Mouse (Mus musculus): ENCODE data around the gene Wbp1.
A peak's percentile ranks its signal among the peaks of the same experiment; 100 is the strongest.

Wbp1 gene

DNA sequence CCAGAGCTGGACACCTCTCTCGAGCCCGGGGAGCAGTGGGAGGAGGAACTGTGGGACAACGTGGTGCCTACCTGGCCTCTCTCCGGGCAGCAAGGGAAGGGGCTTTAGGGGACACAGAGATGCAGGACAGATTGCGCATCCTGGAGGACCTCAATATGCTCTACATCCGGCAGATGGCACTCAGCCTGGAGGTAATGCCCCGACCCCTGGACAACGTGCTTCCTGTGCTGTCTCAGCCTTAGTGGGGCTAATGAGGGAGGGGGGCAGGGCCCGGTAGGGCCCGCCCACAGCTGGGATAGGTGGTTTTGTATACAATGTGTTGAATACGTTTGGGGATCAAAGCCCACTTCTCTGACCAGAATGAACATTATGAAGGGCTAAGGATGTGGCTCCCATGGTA is 16.7 kb upstream of the Wbp1 start:
- DNase-seq: peak; percentile 59

GRCm38 (mm10) chr6:83137576-83137950 is 16.2 kb upstream of the Wbp1 start:
- DNase-seq: peak; percentile 94

- DNase-seq: peak; percentile 82
These were observed 15.7 kb upstream of the Wbp1 start for GRCm38 (mm10) chr6:83136881-83137575.

DNA sequence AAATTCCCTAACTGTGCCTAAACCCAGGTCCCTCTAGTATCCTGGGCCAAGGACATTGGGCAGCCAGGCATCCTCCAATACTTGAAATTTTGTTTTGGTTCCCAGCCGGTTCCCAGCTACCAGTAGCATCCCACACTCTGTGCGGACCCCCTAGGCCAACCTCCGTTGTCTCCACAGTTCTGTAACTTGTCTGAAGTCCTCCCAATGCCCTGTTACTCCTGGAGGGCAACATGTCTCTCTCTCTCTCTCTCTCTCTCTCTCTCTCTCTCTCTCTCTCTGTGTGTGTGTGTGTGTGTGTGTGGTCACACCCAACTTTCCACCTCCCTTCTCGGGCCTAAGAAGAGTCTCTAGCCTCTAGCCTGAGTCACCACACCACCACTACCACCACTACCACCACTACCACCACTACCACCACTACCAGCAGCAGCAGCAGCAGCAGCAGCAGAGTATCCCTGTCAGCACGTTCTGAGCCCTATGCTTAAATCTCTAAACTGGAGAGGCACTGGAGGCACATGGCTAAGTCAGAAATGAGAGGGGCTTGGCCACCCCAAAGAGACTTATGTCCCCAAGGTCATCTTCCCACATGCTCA is 15.0 kb upstream of the Wbp1 start:
- no peak for DNase-seq

DNA sequence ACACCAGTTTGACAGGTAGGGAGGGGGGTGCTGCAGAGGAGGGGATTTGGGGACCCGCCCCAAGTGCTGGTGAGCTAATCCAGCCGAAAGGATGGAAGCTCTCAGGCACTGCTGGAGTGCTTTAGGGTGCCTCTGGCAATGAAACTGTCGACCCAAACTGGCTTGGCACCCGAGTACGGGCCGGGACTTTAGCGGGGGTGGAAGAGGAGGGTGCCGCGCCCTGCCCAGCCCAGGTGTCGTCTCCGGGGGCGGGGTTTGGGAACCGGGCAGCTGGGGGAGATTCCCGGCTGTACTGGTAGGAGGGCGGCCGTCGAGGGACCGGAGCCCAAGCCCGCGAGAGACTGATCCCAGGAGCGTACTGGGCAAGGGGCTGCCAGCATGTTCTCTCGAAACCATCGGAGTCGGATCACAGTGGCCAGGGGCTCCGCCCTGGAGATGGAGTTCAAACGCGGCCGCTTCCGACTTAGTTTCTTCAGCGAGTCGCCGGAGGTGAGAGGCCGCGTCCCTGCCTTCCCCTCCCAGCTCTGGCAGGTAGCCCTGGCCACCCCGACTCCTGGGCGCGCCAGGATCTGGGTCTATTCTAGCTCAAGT is 14.3 kb upstream of the Wbp1 start:
- peak; percentile 76 for DNase-seq

GRCm38 (mm10) chr6:83134951-83135513 is 13.7 kb upstream of the Wbp1 start, which contains the start of gene Rtkn:
Gene Rtkn, plus strand, starts transcription at chr6:83135463.
- no peak for DNase-seq

DNA sequence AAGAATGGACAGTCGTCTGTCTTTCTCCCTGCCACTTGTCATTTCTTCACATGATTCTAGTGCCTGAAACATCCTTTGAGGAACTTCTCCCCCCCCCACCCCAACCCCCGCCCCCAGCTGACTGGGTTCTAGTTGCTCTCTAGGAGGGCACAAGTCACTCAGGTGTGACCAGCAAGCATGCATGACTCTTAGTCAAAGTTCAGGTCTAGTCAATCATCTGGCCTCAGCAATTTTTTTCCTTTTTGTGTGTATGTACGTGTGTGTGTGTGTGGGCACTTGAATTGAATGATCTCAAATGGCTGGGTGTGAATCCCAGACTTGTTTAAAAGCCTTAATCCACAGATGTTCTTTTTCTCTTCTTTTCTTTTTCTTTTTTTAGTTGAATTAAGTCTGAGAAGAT is 12.9 kb upstream of the Wbp1 start:
- DNase-seq: no peak

DNA sequence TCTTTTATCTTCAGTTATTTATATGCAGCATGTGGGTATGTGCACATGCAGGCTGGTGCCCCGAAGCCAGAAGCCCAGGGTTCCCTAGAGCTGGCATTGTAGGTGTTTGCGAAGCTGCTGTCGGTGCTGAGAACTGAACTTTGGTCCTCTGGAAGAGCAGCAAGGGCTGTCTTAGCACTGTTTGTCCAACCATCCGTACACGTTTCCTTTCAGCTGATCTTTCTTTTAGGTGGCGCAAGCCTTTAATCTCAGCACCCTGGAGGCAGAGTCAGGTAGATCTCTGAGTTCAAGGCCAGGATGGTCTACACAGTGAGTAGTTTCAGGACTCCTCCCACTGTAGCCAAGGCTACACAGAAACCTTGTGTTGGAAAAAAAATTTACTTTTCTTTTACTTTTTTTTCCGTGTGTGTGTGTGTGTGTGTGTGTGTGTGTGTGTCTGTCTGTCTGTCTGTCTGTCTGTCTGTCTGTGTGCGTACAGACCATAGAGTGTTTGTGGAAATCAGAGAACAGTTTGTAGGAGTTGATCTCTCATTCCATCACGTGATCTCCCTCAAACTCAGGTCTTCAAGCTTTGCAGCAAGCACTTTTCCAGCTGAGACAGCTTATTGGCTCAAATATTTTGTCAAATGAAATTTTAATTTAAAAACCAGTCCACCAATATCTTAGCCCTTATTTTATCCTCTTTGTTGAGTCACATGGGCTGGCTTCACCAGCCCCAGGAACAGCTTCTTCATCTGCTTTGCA is 11.0 kb upstream of the Wbp1 start:
- DNase-seq: no peak

- peak; percentile 82 for DNase-seq
These were observed 10.2 kb upstream of the Wbp1 start for GRCm38 (mm10) chr6:83131469-83132034.

GRCm38 (mm10) chr6:83127419-83127818 is 6.1 kb upstream of the Wbp1 start:
- DNase-seq: no peak

DNA sequence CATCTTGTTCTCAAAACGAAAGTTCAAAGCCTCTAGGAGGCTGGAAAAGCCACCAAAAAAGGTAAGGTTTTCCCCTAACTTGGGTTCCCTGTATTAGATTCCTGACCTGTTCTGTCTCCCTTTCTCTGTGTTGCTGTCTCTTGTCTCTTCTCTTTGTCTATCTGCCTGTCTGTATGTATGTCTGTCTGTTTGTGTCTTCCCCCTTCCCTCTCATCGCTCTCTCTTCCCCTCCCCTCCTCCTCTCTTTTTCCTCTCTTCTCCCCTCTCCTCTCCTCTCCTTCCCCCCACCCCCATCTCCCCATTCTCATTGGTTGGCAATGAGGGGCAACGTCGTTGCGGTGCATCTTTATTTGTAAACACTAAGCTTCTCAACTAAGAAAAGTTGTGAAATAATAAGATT is 4.0 kb upstream of the Wbp1 start, which contains the start of gene Ino80b:
TSS of gene Ino80b (minus strand) at position 101 of the 400 bp plus-strand sequence.
- no peak for DNase-seq

- DNase-seq: peak; percentile 95
These were observed 3.5 kb upstream of the Wbp1 start for GRCm38 (mm10) chr6:83124851-83125312.

GRCm38 (mm10) chr6:83122961-83123360 is 1.6 kb upstream of the Wbp1 start:
- DNase-seq: no peak

GRCm38 (mm10) chr6:83121863-83122710 is 728 bp upstream of the Wbp1 start:
- DNase-seq: no peak

DNA sequence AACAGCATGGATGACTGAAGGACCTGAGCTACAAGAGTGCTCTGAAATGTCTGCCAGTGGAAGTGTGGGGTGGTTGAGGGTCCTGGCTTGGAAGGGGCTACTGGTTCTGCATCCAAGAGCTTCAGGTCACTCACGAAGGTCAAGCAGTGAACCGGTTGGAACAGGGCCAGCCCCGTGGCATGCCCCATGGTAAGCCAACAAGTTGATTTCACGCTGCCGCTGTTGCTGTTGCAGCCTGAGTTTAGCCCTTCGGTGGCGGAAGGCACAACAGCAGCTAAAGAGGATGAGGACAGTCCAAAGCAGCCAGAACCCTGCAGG is 1.7 kb downstream of the Wbp1 start:
- DNase-seq: peak; percentile 47

DNA sequence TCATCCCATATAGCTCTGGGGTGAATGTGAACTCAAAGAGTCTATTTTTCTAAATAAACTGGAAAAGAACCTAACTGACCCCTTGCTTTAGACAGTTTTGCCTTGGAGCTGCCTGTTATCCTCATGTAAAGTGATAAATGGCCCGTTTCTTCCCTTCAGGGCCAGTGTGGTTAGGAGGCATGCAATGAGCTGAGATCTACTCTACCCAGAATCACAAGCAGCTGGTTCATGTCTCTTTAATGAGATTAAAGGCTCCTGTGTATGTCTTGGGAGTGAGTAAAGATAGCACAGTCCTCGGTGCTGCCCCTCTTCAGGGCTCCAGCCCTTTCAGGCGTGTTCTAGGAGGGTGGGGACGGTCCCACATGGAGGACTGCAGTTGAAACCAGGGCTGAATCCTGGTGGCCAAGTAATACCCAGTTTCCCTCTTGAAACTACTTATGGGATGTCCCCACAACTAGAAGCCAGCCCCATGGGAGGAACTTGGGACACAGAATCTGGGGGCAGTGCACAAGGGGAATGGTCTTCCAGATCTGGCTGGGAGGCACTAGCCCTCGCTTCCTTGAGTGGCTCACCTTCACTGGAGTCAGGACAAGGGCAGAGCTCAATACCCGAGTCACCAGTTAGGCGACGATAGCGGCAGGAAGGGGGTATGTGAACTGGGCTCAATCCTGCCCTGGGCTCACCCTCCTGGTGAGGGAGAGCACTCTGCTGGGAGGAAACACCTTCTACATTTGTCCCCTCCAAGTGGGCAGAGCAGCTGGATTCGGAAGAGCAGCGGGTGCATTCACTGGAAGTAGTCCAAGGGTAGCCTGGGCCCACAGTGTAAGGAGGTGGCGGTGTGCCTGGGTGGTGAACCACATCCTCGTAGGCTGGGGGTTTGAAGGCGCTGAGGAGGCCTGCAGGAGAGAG is 2.3 kb downstream of the Wbp1 start:
- no peak for DNase-seq

DNA sequence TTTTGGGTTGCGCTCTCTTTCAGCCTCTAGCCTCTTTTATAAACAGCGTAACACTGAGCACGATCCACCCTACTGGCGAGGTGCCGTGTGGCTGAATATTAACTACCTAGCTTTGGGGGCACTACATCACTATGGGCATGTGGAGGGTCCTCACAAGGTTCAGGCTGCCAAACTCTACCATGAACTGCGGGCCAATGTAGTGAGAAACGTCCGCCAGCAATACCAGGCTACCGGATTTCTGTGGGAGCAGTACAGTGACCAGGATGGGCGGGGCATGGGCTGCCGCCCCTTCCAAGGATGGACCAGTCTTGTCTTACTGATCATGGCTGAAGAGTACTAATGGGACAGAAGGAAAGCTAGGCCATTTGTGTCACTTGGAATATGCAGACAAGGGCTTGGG is 3.0 kb downstream of the Wbp1 start:
- DNase-seq: no peak

- no peak for DNase-seq
These were observed 3.7 kb downstream of the Wbp1 start for GRCm38 (mm10) chr6:83117616-83118015.

DNA sequence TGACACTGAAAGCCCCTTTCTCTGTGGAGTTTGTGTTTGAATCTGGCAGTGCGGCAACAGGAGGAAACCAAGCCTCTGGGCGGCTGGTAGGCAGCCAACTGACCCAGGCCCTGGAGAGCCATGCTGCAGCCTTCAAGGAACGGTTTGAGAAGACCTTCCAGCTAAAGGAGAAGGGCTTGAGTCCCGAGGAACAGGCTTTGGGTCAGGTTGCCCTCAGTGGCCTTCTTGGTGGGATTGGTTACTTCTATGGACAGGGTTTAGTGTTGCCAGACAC is 4.3 kb downstream of the Wbp1 start:
- no peak for DNase-seq

GRCm38 (mm10) chr6:83116373-83117164 is 4.8 kb downstream of the Wbp1 start:
- DNase-seq: no peak
